Comparison of ENCODE assay signal across 9 mouse cellular contexts in the genomic region with DNA sequence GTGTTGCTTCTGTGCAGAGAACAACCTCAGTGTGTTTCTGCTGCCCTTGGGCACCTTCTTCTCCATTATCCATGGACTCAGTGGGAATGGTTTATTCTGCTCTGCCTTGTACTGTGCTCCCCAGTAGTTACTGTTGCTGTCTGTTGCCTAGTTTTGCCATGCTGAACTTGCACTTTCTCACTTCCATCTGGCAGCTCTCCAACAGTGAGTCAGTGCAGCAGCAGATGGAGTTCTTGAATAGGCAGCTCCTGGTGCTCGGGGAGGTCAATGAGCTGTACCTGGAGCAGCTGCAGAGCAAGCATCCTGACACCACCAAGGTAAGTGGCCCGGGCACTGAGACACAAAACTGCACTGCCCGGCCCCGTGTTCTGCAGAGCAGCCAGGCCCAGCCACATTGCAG. TPM values are rescaled to one million over a fixed set of nuclear protein-coding genes. Genes with fewer than 3 reads are reported as not detected.
DNase-seq lines count a peak whose midpoint lies in the region; ATAC-seq lines count a peak whose summit lies in the region.
"Had no signal": no experiment of that assay in that cellular context is flagged by ENCODE, and none has a peak within 500 bp of the region (broad histone marks: within the 10 kb centered on the region; RNA-seq: fewer than 3 reads in every experiment).

No protein-coding gene starts in this region.

- no peak for ATAC-seq in midbrain, embryonic 16.5 days
- no peak for ATAC-seq in midbrain, embryonic 11.5 days (ENCODE audit: low FRiP score)

- H3K27ac ChIP-seq in midbrain, embryonic 16.5 days (ENCODE audit: low read length) = no peak overlapping the region
- no peak overlapping the region for H3K27ac ChIP-seq in midbrain, embryonic 11.5 days (ENCODE audit: low read depth, low read length)

- DNase-seq in layer of hippocampus, adult 11-12 months (ENCODE audit: low spot score) = peak; percentile 59
- no peak for DNase-seq in layer of hippocampus, postnatal 10 days (ENCODE audit: low spot score in 2 of 2)
- DNase-seq in adrenal gland, adult 8-10 months = peak; percentile 38
- DNase-seq in fibroblast of lung, adult 2 months (ENCODE audit: low read depth) = peak; percentile 49
- peak; percentile 44 to 60 for DNase-seq in left cerebral cortex, postnatal 14 days (ENCODE audit: low spot score in 2 of 2)
- no peak for DNase-seq in midbrain, embryonic 11.5 days (ENCODE audit: low spot score, missing footprints)
- no peak for DNase-seq in thymus, postnatal 25 days

- intact Hi-C loops in left cerebral cortex, postnatal 14 days (cut with DNase I) = no loop called here

- H3K4me2 ChIP-seq in midbrain, embryonic 16.5 days (ENCODE audit: low read length) = no peak overlapping the region
- no peak overlapping the region for H3K4me2 ChIP-seq in midbrain, embryonic 11.5 days

- H3K27me3 ChIP-seq in midbrain, embryonic 16.5 days (ENCODE audit: control insufficient read depth, insufficient read depth, low read depth, low read length) = no peaks in the 10 kb centered on the region
- no peaks in the 10 kb centered on the region for H3K27me3 ChIP-seq in midbrain, embryonic 11.5 days (ENCODE audit: control insufficient read depth, insufficient read depth, low read length)

- peaks cover 51% of the 10 kb centered on the region for H3K36me3 ChIP-seq in midbrain, embryonic 16.5 days (ENCODE audit: control insufficient read depth, insufficient read depth, low read length)
- H3K36me3 ChIP-seq in midbrain, embryonic 11.5 days (ENCODE audit: control insufficient read depth, insufficient read depth, low read length) = peaks cover 8% of the 10 kb centered on the region; the same call in 1 of the 2 replicates

- no peak overlapping the region for H3K9ac ChIP-seq in midbrain, embryonic 16.5 days (ENCODE audit: low read depth, low read length)
- H3K9ac ChIP-seq in midbrain, embryonic 11.5 days (ENCODE audit: low read length) = no peak overlapping the region

- no peaks in the 10 kb centered on the region for H3K9me3 ChIP-seq in midbrain, embryonic 16.5 days (replicated peaks; ENCODE audit: control insufficient read depth, low read length, poor library complexity, severe bottlenecking)
- H3K9me3 ChIP-seq in midbrain, embryonic 11.5 days (ENCODE audit: control insufficient read depth, low read length) = no peaks in the 10 kb centered on the region

- H3K4me1 ChIP-seq in midbrain, embryonic 16.5 days (ENCODE audit: control insufficient read depth, insufficient read depth, low read length) = no peaks in the 10 kb centered on the region
- no peaks in the 10 kb centered on the region for H3K4me1 ChIP-seq in midbrain, embryonic 11.5 days (ENCODE audit: control insufficient read depth, insufficient read depth, low read length)

- 94% methylated on average over 4 of the region's 4 CpGs for WGBS in midbrain, embryonic 16.5 days
- 95% methylated on average over 4 of the region's 4 CpGs for WGBS in midbrain, embryonic 11.5 days

- no peak overlapping the region for H3K4me3 ChIP-seq in midbrain, embryonic 16.5 days (ENCODE audit: low read depth, low read length)
- no peak overlapping the region for H3K4me3 ChIP-seq in midbrain, embryonic 11.5 days (ENCODE audit: low read depth, low read length)

RNA-seq across cellular contexts. Expression of a gene that starts 17.8 kb away (rescaled TPM):
- total RNA-seq in layer of hippocampus, postnatal 10 days (2021) = under 1 TPM in 1 of 2 experiments, not detected in 1; 0.96 TPM
- total RNA-seq in adrenal gland, adult 8-10 months (2022) = under 1 TPM in 3 of 4 experiments, not detected in 1; 0.52 to 0.77 (median 0.75) TPM
- total RNA-seq in left cerebral cortex, postnatal 14 days (2021) = not detected
- polyA plus RNA-seq in midbrain, embryonic 16.5 days (2015; fragmentation: Nextera tagmentation; extraction: Ambion mirVana) = 1.8 and 2.8 TPM in 2 replicates
- 2.4 and 3.0 TPM in 2 replicates for polyA plus RNA-seq in midbrain, embryonic 11.5 days (2014; fragmentation: Nextera tagmentation; extraction: Ambion mirVana)
- total RNA-seq: gastrocnemius, postnatal 36 days had no signal

RNA-seq across cellular contexts. Expression of a gene that starts 18.2 kb away (rescaled TPM):
- 1 to 10 TPM; 1.8 TPM for total RNA-seq in layer of hippocampus, postnatal 10 days (2021)
- under 1 TPM; 0.20 to 0.80 (median 0.62) TPM for total RNA-seq in adrenal gland, adult 8-10 months (2022)
- 1 to 10 TPM; 1.7 to 2.1 TPM for total RNA-seq in left cerebral cortex, postnatal 14 days (2021)
- 3.4 and 4.5 TPM in 2 replicates for polyA plus RNA-seq in midbrain, embryonic 16.5 days (2015; fragmentation: Nextera tagmentation; extraction: Ambion mirVana)
- polyA plus RNA-seq in midbrain, embryonic 11.5 days (2014; fragmentation: Nextera tagmentation; extraction: Ambion mirVana) = 0.33 and 0.77 TPM in 2 replicates
- total RNA-seq: gastrocnemius, postnatal 36 days had no signal

RNA-seq across cellular contexts. Expression of a gene that starts 40.7 kb away (rescaled TPM):
- 10 to 100 TPM; 43.8 to 44.8 TPM for total RNA-seq in layer of hippocampus, postnatal 10 days (2021)
- 10 to 100 TPM; 20.0 to 30.8 (median 25.2) TPM for total RNA-seq in adrenal gland, adult 8-10 months (2022)
- 10 to 100 TPM; 43.4 to 45.1 TPM for total RNA-seq in left cerebral cortex, postnatal 14 days (2021)
- polyA plus RNA-seq in midbrain, embryonic 16.5 days (2015; fragmentation: Nextera tagmentation; extraction: Ambion mirVana) = 30.4 and 37.9 TPM in 2 replicates
- polyA plus RNA-seq in midbrain, embryonic 11.5 days (2014; fragmentation: Nextera tagmentation; extraction: Ambion mirVana) = 19.5 and 22.3 TPM in 2 replicates

RNA-seq across cellular contexts. Expression of a gene that starts 59.9 kb away (rescaled TPM):
- total RNA-seq in layer of hippocampus, postnatal 10 days (2021) = not detected
- total RNA-seq in adrenal gland, adult 8-10 months (2022) = not detected
- total RNA-seq in left cerebral cortex, postnatal 14 days (2021) = not detected
- not detected in 2 replicates for polyA plus RNA-seq in midbrain, embryonic 16.5 days (2015; fragmentation: Nextera tagmentation; extraction: Ambion mirVana)
- polyA plus RNA-seq in midbrain, embryonic 11.5 days (2014; fragmentation: Nextera tagmentation; extraction: Ambion mirVana) = 2.8 and 3.3 TPM in 2 replicates
- total RNA-seq: gastrocnemius, postnatal 36 days had no signal

Comparison
In these comparisons a context has a peak if more than half of its experiments do, and no peak if none do; other contexts are left out.
1. DNase-seq: peak in layer of hippocampus, adult 11-12 months (single experiment), adrenal gland, adult 8-10 months (single experiment), fibroblast of lung, adult 2 months (single experiment) and left cerebral cortex, postnatal 14 days (2 of 2); none in layer of hippocampus, postnatal 10 days (0 of 2), midbrain, embryonic 11.5 days (single experiment) and thymus, postnatal 25 days (single experiment).